Mouse (Mus musculus): ENCODE data around the gene Stt3b. TPM values are rescaled to one million over a fixed set of nuclear protein-coding genes. Genes with fewer than 3 reads are reported as not detected.
A peak's percentile ranks its signal among the peaks of the same experiment; 100 is the strongest.

Gene Stt3b
- 80.8 and 83.6 TPM in 2 replicates for polyA plus RNA-seq (2015; fragmentation: Nextera tagmentation; extraction: Ambion mirVana)

- Histone ChIP-seq H3K9me3 (replicated peaks; ENCODE audit: control insufficient read depth, low read length) (no peaks in the 10 kb centered on the region), H3K4me2 (ENCODE audit: low read depth, low read length) (peak within 1 kb of the TSS; percentile 76), H3K9ac (ENCODE audit: low read length) (peak within 1 kb of the TSS; percentile 99), H3K27ac (ENCODE audit: low read length) (peak within 1 kb of the TSS; percentile 99), H3K4me3 (replicated peaks; ENCODE audit: low read length) (peak within 1 kb of the TSS; percentile 99), H3K4me1 (ENCODE audit: control insufficient read depth, insufficient read depth, low read length) (peaks cover 18% of the 10 kb centered on the region), H3K27me3 (ENCODE audit: control insufficient read depth, insufficient read depth, low read length) (no peaks in the 10 kb centered on the region), H3K36me3 (ENCODE audit: control insufficient read depth, insufficient read depth, low read length) (no peaks in the 10 kb centered on the region)
- under 1% methylated on average over 91 of the region's 91 CpGs for WGBS
- peak; percentile 96 for ATAC-seq (ENCODE audit: insufficient read depth, low FRiP score)
Observed at GRCm38 (mm10) chr9:115310346-115311222, at the start of gene Stt3b. Stt3b (minus strand) TSS chr9:115310421.

GRCm38 (mm10) chr9:115358421-115358820 is 48.2 kb upstream of the Stt3b start:
- Histone ChIP-seq H3K9ac (ENCODE audit: low read length) (no peak overlapping the region), H3K9me3 (replicated peaks; ENCODE audit: control insufficient read depth, low read length) (no peaks in the 10 kb centered on the region), H3K27me3 (ENCODE audit: control insufficient read depth, insufficient read depth, low read length) (no peaks in the 10 kb centered on the region), H3K4me3 (replicated peaks; ENCODE audit: low read length) (no peak overlapping the region), H3K4me1 (ENCODE audit: control insufficient read depth, insufficient read depth, low read length) (peaks cover 15% of the 10 kb centered on the region), H3K27ac (ENCODE audit: low read length) (no peak overlapping the region), H3K4me2 (ENCODE audit: low read depth, low read length) (no peak overlapping the region), H3K36me3 (ENCODE audit: control insufficient read depth, insufficient read depth, low read length) (no peaks in the 10 kb centered on the region)
- 89% methylated on average over 2 of the region's 2 CpGs for WGBS
- ATAC-seq (ENCODE audit: insufficient read depth, low FRiP score): no peak

- Histone ChIP-seq H3K4me2 (ENCODE audit: low read depth, low read length) (no peak overlapping the region), H3K4me3 (replicated peaks; ENCODE audit: low read length) (no peak overlapping the region), H3K36me3 (ENCODE audit: control insufficient read depth, insufficient read depth, low read length) (no peaks in the 10 kb centered on the region), H3K27me3 (ENCODE audit: control insufficient read depth, insufficient read depth, low read length) (no peaks in the 10 kb centered on the region), H3K27ac (ENCODE audit: low read length) (no peak overlapping the region), H3K9ac (ENCODE audit: low read length) (no peak overlapping the region), H3K4me1 (ENCODE audit: control insufficient read depth, insufficient read depth, low read length) (peaks cover 15% of the 10 kb centered on the region), H3K9me3 (replicated peaks; ENCODE audit: control insufficient read depth, low read length) (no peaks in the 10 kb centered on the region)
- ATAC-seq (ENCODE audit: insufficient read depth, low FRiP score): no peak
- WGBS: 86% methylated on average over 1 of the region's 1 CpGs
Observed at GRCm38 (mm10) chr9:115357996-115358395, 47.8 kb upstream of the Stt3b start.

- peak overlapping the region; percentile 90 for H3K27ac ChIP-seq (ENCODE audit: low read length)
- H3K27me3 ChIP-seq (ENCODE audit: control insufficient read depth, insufficient read depth, low read length): no peaks in the 10 kb centered on the region
- peak overlapping the region; percentile 42 for H3K4me2 ChIP-seq (ENCODE audit: low read depth, low read length)
- peak overlapping the region; percentile 4; the same call in 1 of the 2 replicates for H3K4me3 ChIP-seq (replicated peaks; ENCODE audit: low read length)
- no peaks in the 10 kb centered on the region for H3K36me3 ChIP-seq (ENCODE audit: control insufficient read depth, insufficient read depth, low read length)
- peaks cover 15% of the 10 kb centered on the region for H3K4me1 ChIP-seq (ENCODE audit: control insufficient read depth, insufficient read depth, low read length)
- 39% methylated on average over 19 of the region's 19 CpGs for WGBS
- no peaks in the 10 kb centered on the region for H3K9me3 ChIP-seq (replicated peaks; ENCODE audit: control insufficient read depth, low read length)
- peak overlapping the region; percentile 49; the same call in 1 of the 2 replicates for H3K9ac ChIP-seq (ENCODE audit: low read length)
- ATAC-seq (ENCODE audit: insufficient read depth, low FRiP score): peak; percentile 94
Observed at GRCm38 (mm10) chr9:115356731-115357458, 46.7 kb upstream of the Stt3b start.

- H3K9ac ChIP-seq (ENCODE audit: low read length): no peak overlapping the region
- H3K27ac ChIP-seq (ENCODE audit: low read length): peak overlapping the region; percentile 88
- peaks cover 15% of the 10 kb centered on the region for H3K4me1 ChIP-seq (ENCODE audit: control insufficient read depth, insufficient read depth, low read length)
- no peaks in the 10 kb centered on the region for H3K27me3 ChIP-seq (ENCODE audit: control insufficient read depth, insufficient read depth, low read length)
- H3K9me3 ChIP-seq (replicated peaks; ENCODE audit: control insufficient read depth, low read length): no peaks in the 10 kb centered on the region
- H3K4me3 ChIP-seq (replicated peaks; ENCODE audit: low read length): no peak overlapping the region
- WGBS: 27% methylated on average over 5 of the region's 5 CpGs
- H3K4me2 ChIP-seq (ENCODE audit: low read depth, low read length): peak overlapping the region; percentile 42
- ATAC-seq (ENCODE audit: insufficient read depth, low FRiP score): peak; percentile 75
- H3K36me3 ChIP-seq (ENCODE audit: control insufficient read depth, insufficient read depth, low read length): no peaks in the 10 kb centered on the region
Observed at GRCm38 (mm10) chr9:115355972-115356371, 45.8 kb upstream of the Stt3b start.

GRCm38 (mm10) chr9:115349741-115350512 is 39.7 kb upstream of the Stt3b start:
- no peaks in the 10 kb centered on the region for H3K9me3 ChIP-seq (replicated peaks; ENCODE audit: control insufficient read depth, low read length)
- ATAC-seq (ENCODE audit: insufficient read depth, low FRiP score): no peak
- H3K4me3 ChIP-seq (replicated peaks; ENCODE audit: low read length): no peak overlapping the region
- H3K27me3 ChIP-seq (ENCODE audit: control insufficient read depth, insufficient read depth, low read length): no peaks in the 10 kb centered on the region
- no peak overlapping the region for H3K27ac ChIP-seq (ENCODE audit: low read length)
- H3K9ac ChIP-seq (ENCODE audit: low read length): no peak overlapping the region
- H3K4me2 ChIP-seq (ENCODE audit: low read depth, low read length): no peak overlapping the region
- peaks cover 8% of the 10 kb centered on the region; the same call in 1 of the 2 replicates for H3K4me1 ChIP-seq (ENCODE audit: control insufficient read depth, insufficient read depth, low read length)
- no peaks in the 10 kb centered on the region for H3K36me3 ChIP-seq (ENCODE audit: control insufficient read depth, insufficient read depth, low read length)
- WGBS: 71% methylated on average over 4 of the region's 4 CpGs

- no peak overlapping the region for H3K4me2 ChIP-seq (ENCODE audit: low read depth, low read length)
- no peak overlapping the region for H3K9ac ChIP-seq (ENCODE audit: low read length)
- 0 out of 2 replicates have a peak, but pooled peaks cover under 1% of the 10 kb centered on the region for H3K4me1 ChIP-seq (ENCODE audit: control insufficient read depth, insufficient read depth, low read length)
- H3K4me3 ChIP-seq (replicated peaks; ENCODE audit: low read length): no peak overlapping the region
- H3K27ac ChIP-seq (ENCODE audit: low read length): no peak overlapping the region
- WGBS: 35% methylated on average over 1 of the region's 1 CpGs
- no peaks in the 10 kb centered on the region for H3K36me3 ChIP-seq (ENCODE audit: control insufficient read depth, insufficient read depth, low read length)
- ATAC-seq (ENCODE audit: insufficient read depth, low FRiP score): no peak
- H3K9me3 ChIP-seq (replicated peaks; ENCODE audit: control insufficient read depth, low read length): no peaks in the 10 kb centered on the region
- H3K27me3 ChIP-seq (ENCODE audit: control insufficient read depth, insufficient read depth, low read length): no peaks in the 10 kb centered on the region
Observed at GRCm38 (mm10) chr9:115349106-115349505, 38.9 kb upstream of the Stt3b start.

GRCm38 (mm10) chr9:115344930-115345329 is 34.7 kb upstream of the Stt3b start:
- Histone ChIP-seq H3K27ac (ENCODE audit: low read length) (no peak overlapping the region), H3K9me3 (replicated peaks; ENCODE audit: control insufficient read depth, low read length) (no peaks in the 10 kb centered on the region), H3K4me3 (replicated peaks; ENCODE audit: low read length) (no peak overlapping the region), H3K36me3 (ENCODE audit: control insufficient read depth, insufficient read depth, low read length) (no peaks in the 10 kb centered on the region), H3K27me3 (ENCODE audit: control insufficient read depth, insufficient read depth, low read length) (no peaks in the 10 kb centered on the region), H3K9ac (ENCODE audit: low read length) (no peak overlapping the region), H3K4me2 (ENCODE audit: low read depth, low read length) (no peak overlapping the region), H3K4me1 (ENCODE audit: control insufficient read depth, insufficient read depth, low read length) (no peaks in the 10 kb centered on the region)
- no peak for ATAC-seq (ENCODE audit: insufficient read depth, low FRiP score)
- 71% methylated on average over 3 of the region's 3 CpGs for WGBS
